Mouse (Mus musculus) CH12.LX (cell line): Measurements from ENCODE around the gene Gdap1l1.

ENCODE experiments used
- CHD2 ChIP-seq: IDR thresholded peaks from 2 replicates; pipeline ENCODE4 v1.6.1; 2011; ENCODE audit warnings: low read length, improper control_type of control experiment
- CTCF ChIP-seq, 2 experiments: IDR thresholded peaks in 1 of 2; conservative IDR thresholded peaks in 1 of 2; 2 replicates each; pipeline ENCODE4 v1.5.1; 2011 to 2012; ENCODE audit warnings: low read depth in 2 of 2, low read length in 2 of 2, improper control_type of control experiment in 1 of 2, inconsistent platforms in 1 of 2, mild to moderate bottlenecking in 1 of 2, moderate library complexity in 1 of 2
- EP300 ChIP-seq: IDR thresholded peaks from 2 replicates; pipeline ENCODE4 v1.6.1; 2011; ENCODE audit warnings: low read length, improper control_type of control experiment
- KAT2A ChIP-seq: IDR thresholded peaks from 2 replicates; pipeline ENCODE4 v1.6.1; 2012; ENCODE audit warnings: low read length, improper control_type of control experiment, inconsistent platforms; ENCODE audit not compliant: insufficient replicate concordance
- MAFK ChIP-seq: IDR thresholded peaks from 2 replicates; pipeline ENCODE4 v1.6.1; 2011; ENCODE audit warnings: low read length, improper control_type of control experiment; ENCODE audit not compliant: insufficient replicate concordance
- MAZ ChIP-seq: IDR thresholded peaks from 2 replicates; pipeline ENCODE4 v1.6.1; 2012; ENCODE audit warnings: low read depth, mild to moderate bottlenecking, inconsistent platforms, low read length, improper control_type of control experiment, moderate library complexity
- NELFE ChIP-seq: IDR thresholded peaks from 2 replicates; pipeline ENCODE4 v1.6.1; 2011; ENCODE audit warnings: low read depth, low read length, improper control_type of control experiment
- POLR2A ChIP-seq: IDR thresholded peaks from 2 replicates; pipeline ENCODE4 v1.6.1; 2011; ENCODE audit warnings: low read depth, mild to moderate bottlenecking, improper control_type of control experiment, low read length
- POLR2AphosphoS2 ChIP-seq: IDR thresholded peaks from 2 replicates; pipeline ENCODE4 v1.6.1; 2011; ENCODE audit warnings: low read depth, low read length, improper control_type of control experiment
- RCOR1 ChIP-seq: conservative IDR thresholded peaks from 2 replicates; pipeline ENCODE4 v1.6.1; 2012; ENCODE audit warnings: low read depth, mild to moderate bottlenecking, inconsistent platforms, low read length, improper control_type of control experiment
- SMC3 ChIP-seq: IDR thresholded peaks from 2 replicates; pipeline ENCODE4 v1.6.1; 2011; ENCODE audit warnings: low read depth, low read length, improper control_type of control experiment
- ZMIZ1 ChIP-seq: IDR thresholded peaks from 2 replicates; pipeline ENCODE4 v1.6.1; 2012; ENCODE audit warnings: low read depth, mild to moderate bottlenecking, inconsistent platforms, low read length, improper control_type of control experiment
- ZNF384 ChIP-seq: IDR thresholded peaks from 2 replicates; pipeline ENCODE4 v1.6.1; 2012; ENCODE audit warnings: low read depth, low read length, improper control_type of control experiment, inconsistent platforms

DNA sequence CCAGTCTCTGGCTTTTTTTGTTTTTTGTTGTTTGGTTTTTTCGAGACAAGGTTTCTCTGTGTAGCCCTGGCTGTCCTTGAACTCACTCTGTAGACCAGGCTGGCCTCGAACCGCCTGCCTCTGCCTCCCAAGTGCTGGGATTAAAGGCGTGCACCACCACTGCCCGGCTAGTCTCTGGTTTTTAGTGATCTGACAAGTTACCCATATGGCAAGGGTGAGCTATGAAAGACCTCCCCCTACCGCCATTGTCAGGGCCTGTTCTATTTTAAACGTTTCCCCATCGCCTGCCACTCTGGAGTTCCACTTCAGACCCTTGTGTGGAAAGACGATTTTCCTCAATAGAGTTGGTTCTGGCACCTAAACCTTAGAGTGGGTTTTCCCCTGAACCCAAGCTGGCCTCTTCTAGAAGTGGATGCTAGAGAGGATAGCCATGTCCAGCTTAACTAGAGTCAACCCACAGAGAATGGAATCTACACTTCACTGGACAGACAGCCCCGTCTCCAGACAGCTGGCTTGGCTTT is 17.9 kb upstream of the Gdap1l1 start:
- TF ChIP-seq MAFK: no peak
- TF ChIP-seq ZMIZ1: no peak
- TF ChIP-seq CHD2: no peak
- TF ChIP-seq CTCF (conservative IDR thresholded peaks at IDR 0.05 in 1 of 2, IDR thresholded peaks at IDR 0.05 in 1 of 2; ENCODE audit: low read depth in 2 of 2, low read length in 2 of 2): no peak
- no peak for TF ChIP-seq SMC3
- no peak for TF ChIP-seq ZNF384
- no peak for TF ChIP-seq POLR2AphosphoS2
- TF ChIP-seq RCOR1: no peak
- TF ChIP-seq EP300: no peak
- no peak for TF ChIP-seq POLR2A
- TF ChIP-seq NELFE: no peak
- TF ChIP-seq MAZ: no peak
- no peak for TF ChIP-seq KAT2A
